Mouse (Mus musculus) lung, adult 2 months (tissue): Measurements from ENCODE around the gene Slc22a14.

ENCODE experiments used
- CTCF ChIP-seq: fragments of 200-500 bp; IDR thresholded peaks from 2 replicates; pipeline ENCODE4 v1.5.1; 2011; ENCODE audit warnings: mild to moderate bottlenecking, low read length, control low read depth; ENCODE audit not compliant: insufficient read depth
- POLR2A ChIP-seq: fragments of 200-500 bp; IDR thresholded peaks from 2 replicates; pipeline ENCODE4 v1.6.1; 2011; ENCODE audit warnings: low read depth, mild to moderate bottlenecking, control low read depth, low read length, borderline replicate concordance; ENCODE audit errors: extremely low read depth

- TF ChIP-seq CTCF = no peak
- no peak for TF ChIP-seq POLR2A
Measured at GRCm38 (mm10) chr9:119238796-119239195, 126.6 kb downstream of the Slc22a14 start.
